9 mouse cellular contexts compared by ENCODE assay signal in genomic region chr2:31912575-31912974, GRCm38 (mm10). TPM values are rescaled to one million over a fixed set of nuclear protein-coding genes. Genes with fewer than 3 reads are reported as not detected.
A peak's percentile ranks its signal among the peaks of the same experiment; 100 is the strongest.
DNase-seq lines count a peak whose midpoint lies in the region; ATAC-seq and TF ChIP-seq lines count a peak whose summit lies in the region.
"Had no signal": no experiment of that assay in that cellular context is flagged by ENCODE, and none has a peak within 500 bp of the region (broad histone marks: within the 10 kb centered on the region; RNA-seq: fewer than 3 reads in every experiment).

No protein-coding gene starts in this region.

- H3K27me3 ChIP-seq in intestine, postnatal 0 days (replicated peaks; ENCODE audit: control insufficient read depth, insufficient read depth, low read length), result no peaks in the 10 kb centered on the region
- no peaks in the 10 kb centered on the region for H3K27me3 ChIP-seq in intestine, embryonic 16.5 days (replicated peaks; ENCODE audit: control insufficient read depth, insufficient read depth, low read length)
- H3K27me3 ChIP-seq in midbrain, postnatal 0 days (ENCODE audit: insufficient read depth, low read length), result no peaks in the 10 kb centered on the region
- H3K27me3 ChIP-seq in midbrain, embryonic 10.5 days (ENCODE audit: low read depth, poor library complexity, severe bottlenecking), result no peaks in the 10 kb centered on the region
- H3K27me3 ChIP-seq in splenic B cell, adult 2 months (ENCODE audit: control insufficient read depth, insufficient read depth, low read length, poor library complexity, severe bottlenecking), result no peaks in the 10 kb centered on the region
- H3K27me3 ChIP-seq: liver, embryonic 13.5 days had no signal

- WGBS in intestine, postnatal 0 days, result 77% methylated on average over 4 of the region's 4 CpGs
- WGBS in intestine, embryonic 16.5 days, result 77% methylated on average over 4 of the region's 4 CpGs
- WGBS in midbrain, postnatal 0 days, result 80% methylated on average over 4 of the region's 4 CpGs
- WGBS in midbrain, embryonic 10.5 days, result 82% methylated on average over 4 of the region's 4 CpGs

- no peaks in the 10 kb centered on the region for H3K9me3 ChIP-seq in intestine, postnatal 0 days (ENCODE audit: control insufficient read depth)
- no peaks in the 10 kb centered on the region for H3K9me3 ChIP-seq in intestine, embryonic 16.5 days (ENCODE audit: control insufficient read depth, low read length)
- no peaks in the 10 kb centered on the region for H3K9me3 ChIP-seq in midbrain, postnatal 0 days (ENCODE audit: low read length)
- no peaks in the 10 kb centered on the region for H3K9me3 ChIP-seq in midbrain, embryonic 10.5 days (replicated peaks)
- H3K9me3 ChIP-seq: liver, embryonic 13.5 days had no signal

- H3K4me3 ChIP-seq in intestine, postnatal 0 days (ENCODE audit: low read depth, low read length), result no peak overlapping the region
- H3K4me3 ChIP-seq in intestine, embryonic 16.5 days (ENCODE audit: low read length), result no peak overlapping the region
- no peak overlapping the region for H3K4me3 ChIP-seq in midbrain, postnatal 0 days (ENCODE audit: low read depth, low read length)
- no peak overlapping the region for H3K4me3 ChIP-seq in midbrain, embryonic 10.5 days
- H3K4me3 ChIP-seq: liver, embryonic 13.5 days had no signal

- no peaks in the 10 kb centered on the region for H3K4me1 ChIP-seq in intestine, postnatal 0 days (replicated peaks; ENCODE audit: control insufficient read depth, insufficient read depth, low read length)
- H3K4me1 ChIP-seq in intestine, embryonic 16.5 days (ENCODE audit: control insufficient read depth, insufficient read depth, low read length), result no peaks in the 10 kb centered on the region
- H3K4me1 ChIP-seq in midbrain, postnatal 0 days (ENCODE audit: insufficient read depth, low read length), result no peaks in the 10 kb centered on the region
- peaks cover 6% of the 10 kb centered on the region for H3K4me1 ChIP-seq in midbrain, embryonic 10.5 days
- H3K4me1 ChIP-seq: liver, embryonic 13.5 days had no signal

- H3K4me2 ChIP-seq in intestine, postnatal 0 days (replicated peaks; ENCODE audit: low read depth), result no peak overlapping the region
- no peak overlapping the region for H3K4me2 ChIP-seq in intestine, embryonic 16.5 days (ENCODE audit: low read depth, low read length)
- no peak overlapping the region for H3K4me2 ChIP-seq in midbrain, postnatal 0 days (ENCODE audit: low read depth, low read length, poor library complexity, severe bottlenecking)
- H3K4me2 ChIP-seq: liver, embryonic 13.5 days had no signal

- DNase-seq in midbrain, postnatal 0 days (ENCODE audit: low spot score), result peak; percentile 40
- no peak for DNase-seq in midbrain, embryonic 10.5 days (ENCODE audit: low spot score)
- DNase-seq in brain, adult 2 months (ENCODE audit: low read depth, low spot score), result peak; percentile 38
- DNase-seq in splenic B cell, adult 2 months (ENCODE audit: low read depth, low spot score), result peak; percentile 18
- DNase-seq in thymus, postnatal 25 days, result no peak
- DNase-seq: liver, embryonic 13.5 days; spleen, adult 18-20 months had no signal

- TF ChIP-seq CTCF in intestine, postnatal 0 days (IDR thresholded peaks at IDR 0.05; ENCODE audit: low read depth), result peak; percentile 77
- TF ChIP-seq CTCF in midbrain, postnatal 0 days (IDR thresholded peaks at IDR 0.05), result peak; percentile 83

- ATAC-seq in intestine, postnatal 0 days, result no peak
- ATAC-seq in intestine, embryonic 16.5 days, result no peak
- ATAC-seq in midbrain, postnatal 0 days (ENCODE audit: low FRiP score), result no peak

- no peaks in the 10 kb centered on the region for H3K36me3 ChIP-seq in intestine, postnatal 0 days (ENCODE audit: control insufficient read depth, insufficient read depth)
- no peaks in the 10 kb centered on the region for H3K36me3 ChIP-seq in intestine, embryonic 16.5 days (ENCODE audit: control insufficient read depth, insufficient read depth, low read length)
- H3K36me3 ChIP-seq in midbrain, postnatal 0 days (ENCODE audit: insufficient read depth, low read length), result no peaks in the 10 kb centered on the region
- H3K36me3 ChIP-seq in midbrain, embryonic 10.5 days, result no peaks in the 10 kb centered on the region
- no peaks in the 10 kb centered on the region for H3K36me3 ChIP-seq in splenic B cell, adult 2 months (ENCODE audit: control insufficient read depth, insufficient read depth, low read length, poor library complexity, severe bottlenecking)
- H3K36me3 ChIP-seq: liver, embryonic 13.5 days had no signal

- no peak overlapping the region for H3K27ac ChIP-seq in intestine, postnatal 0 days (ENCODE audit: low read depth, low read length)
- H3K27ac ChIP-seq in intestine, embryonic 16.5 days (ENCODE audit: low read length), result no peak overlapping the region
- no peak overlapping the region for H3K27ac ChIP-seq in midbrain, postnatal 0 days (ENCODE audit: low read depth, low read length)
- H3K27ac ChIP-seq in midbrain, embryonic 10.5 days (replicated peaks), result no peak overlapping the region
- H3K27ac ChIP-seq: liver, embryonic 13.5 days had no signal

- no peak overlapping the region for H3K9ac ChIP-seq in intestine, postnatal 0 days (ENCODE audit: low read depth, low read length)
- no peak overlapping the region for H3K9ac ChIP-seq in intestine, embryonic 16.5 days (ENCODE audit: low read depth, low read length)
- no peak overlapping the region for H3K9ac ChIP-seq in midbrain, postnatal 0 days (replicated peaks; ENCODE audit: low read length, poor library complexity, severe bottlenecking)
- H3K9ac ChIP-seq: liver, embryonic 13.5 days had no signal

RNA-seq across cellular contexts. Expression of gene Lamc3, which starts 25.5 kb away (rescaled TPM):
- polyA plus RNA-seq in intestine, postnatal 0 days (2015; fragmentation: Nextera tagmentation; extraction: Ambion mirVana), result 0.44 and 0.48 TPM in 2 replicates
- polyA plus RNA-seq in intestine, embryonic 16.5 days (2015; fragmentation: Nextera tagmentation; extraction: Ambion mirVana), result 0.44 and 0.83 TPM in 2 replicates
- 11.3 and 12.9 TPM in 2 replicates for total RNA-seq in midbrain, postnatal 0 days (2014; rRNA removed)
- polyA plus RNA-seq in midbrain, postnatal 0 days (2015; fragmentation: Nextera tagmentation; extraction: Ambion mirVana), result 2.3 and 2.5 TPM in 2 replicates
- polyA plus RNA-seq in midbrain, embryonic 10.5 days (2016; fragmentation: Nextera tagmentation; extraction: Ambion mirVana), result 12.3 and 15.7 TPM in 2 replicates

RNA-seq across cellular contexts. Expression of gene Aif1l, which starts 37.4 kb away (rescaled TPM):
- polyA plus RNA-seq in intestine, postnatal 0 days (2015; fragmentation: Nextera tagmentation; extraction: Ambion mirVana), result 8.1 and 8.2 TPM in 2 replicates
- polyA plus RNA-seq in intestine, embryonic 16.5 days (2015; fragmentation: Nextera tagmentation; extraction: Ambion mirVana), result 9.9 and 10.9 TPM in 2 replicates
- total RNA-seq in midbrain, postnatal 0 days (2014; rRNA removed), result 20.2 and 24.1 TPM in 2 replicates
- polyA plus RNA-seq in midbrain, postnatal 0 days (2015; fragmentation: Nextera tagmentation; extraction: Ambion mirVana), result 19.1 and 21.4 TPM in 2 replicates
- 68.3 and 76.2 TPM in 2 replicates for polyA plus RNA-seq in midbrain, embryonic 10.5 days (2016; fragmentation: Nextera tagmentation; extraction: Ambion mirVana)

Comparison
In these comparisons a context has a peak if more than half of its experiments do, and no peak if none do; other contexts are left out.
1. DNase-seq: peak in midbrain, postnatal 0 days (single experiment), brain, adult 2 months (single experiment) and splenic B cell, adult 2 months (single experiment); none in midbrain, embryonic 10.5 days (single experiment) and thymus, postnatal 25 days (single experiment).